30 mouse cellular contexts compared by ENCODE assay signal in the genomic region with DNA sequence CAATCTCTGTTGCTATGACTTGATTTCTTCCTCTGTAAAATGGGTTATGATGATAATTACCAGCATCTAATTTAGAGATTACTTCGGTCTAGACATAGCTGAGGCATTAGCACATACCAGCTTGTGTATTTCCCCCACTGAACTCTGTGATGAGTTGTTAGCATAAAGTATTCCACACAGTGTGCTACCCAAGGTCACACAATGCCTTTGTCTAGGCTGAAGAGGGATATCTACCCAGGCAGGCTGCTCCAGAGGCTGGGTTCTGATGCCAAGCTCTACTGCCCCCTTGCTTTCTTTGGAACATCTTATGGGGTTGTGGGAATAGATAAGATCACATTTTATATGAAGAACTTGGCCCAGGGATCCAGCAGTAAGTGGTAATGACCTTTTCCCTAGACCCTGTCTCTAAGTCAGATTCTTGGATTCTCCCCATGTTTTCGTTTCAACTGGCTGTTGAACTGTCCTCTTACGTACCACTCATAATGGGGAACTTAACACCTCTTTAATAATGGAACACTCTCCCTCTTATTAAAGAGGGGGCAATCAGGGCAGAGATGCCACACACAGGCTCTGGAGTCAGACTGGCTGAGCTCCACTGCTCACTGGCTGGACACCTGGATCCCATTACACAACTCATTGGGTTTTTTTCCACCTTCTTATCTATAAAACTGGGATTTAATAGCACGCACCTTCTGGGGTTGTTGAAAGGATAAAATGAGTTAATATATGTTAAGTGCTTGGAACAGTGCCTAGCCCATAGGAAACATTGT.
A peak's percentile ranks its signal among the peaks of the same experiment; 100 is the strongest.
DNase-seq lines count a peak whose midpoint lies in the region; ATAC-seq lines count a peak whose summit lies in the region.
"Had no signal": no experiment of that assay in that cellular context is flagged by ENCODE, and none has a peak within 500 bp of the region (broad histone marks: within the 10 kb centered on the region; RNA-seq: fewer than 3 reads in every experiment).

No protein-coding gene starts in this region.

- no peaks in the 10 kb centered on the region for H3K36me3 ChIP-seq in limb, embryonic 11.5 days (ENCODE audit: control insufficient read depth, insufficient read depth, low read length)
- H3K36me3 ChIP-seq in limb, embryonic 10.5 days: 0 out of 2 replicates have a peak, but pooled peaks cover 2% of the 10 kb centered on the region
- H3K36me3 ChIP-seq in limb, embryonic 15.5 days: no peaks in the 10 kb centered on the region
- H3K36me3 ChIP-seq: forebrain, embryonic 15.5 days; heart, embryonic 13.5 days; liver, embryonic 13.5 days; stomach, embryonic 15.5 days had no signal

- no peaks in the 10 kb centered on the region for H3K9me3 ChIP-seq in limb, embryonic 11.5 days (ENCODE audit: control insufficient read depth, low read length)
- H3K9me3 ChIP-seq in limb, embryonic 10.5 days (replicated peaks): no peaks in the 10 kb centered on the region
- H3K9me3 ChIP-seq in limb, embryonic 15.5 days: 0 out of 2 replicates have a peak, but pooled peaks cover 5% of the 10 kb centered on the region
- H3K9me3 ChIP-seq: liver, embryonic 13.5 days; stomach, embryonic 15.5 days had no signal

- DNase-seq in limb, embryonic 11.5 days (ENCODE audit: low spot score): peak; percentile 51
- no peak for DNase-seq in limb, embryonic 10.5 days (ENCODE audit: low spot score)
- peak; percentile 68 for DNase-seq in NIH3T3 (ENCODE audit: low read depth)
- DNase-seq in forelimb bud, embryonic 11.5 days (ENCODE audit: low read depth, low spot score): peak; percentile 59
- no peak for DNase-seq in urinary bladder, postnatal 36 days (ENCODE audit: low spot score in 2 of 2)
- no peak for DNase-seq in c-Kit-positive CD71-positive TER-119-positive erythroid progenitor cells, embryonic 14.5 days (ENCODE audit: low spot score)
- DNase-seq: adrenal gland, postnatal 25 days; cerebellum, adult 18-20 months; cerebellum, postnatal 10 days; gastrocnemius, adult 2 months; gastrocnemius, postnatal 36 days; heart, adult 18-20 months; heart, postnatal 4 days; layer of hippocampus, postnatal 36 days; left cerebral cortex, postnatal 4 days; liver, embryonic 13.5 days; lung, adult 18-20 months; lung, postnatal 14 days; right cerebral cortex, postnatal 25 days had no signal

- no peak overlapping the region; the same call in 1 of the 2 replicates for H3K27ac ChIP-seq in limb, embryonic 11.5 days (replicated peaks; ENCODE audit: low read depth, low read length)
- no peak overlapping the region for H3K27ac ChIP-seq in limb, embryonic 10.5 days
- no peak overlapping the region for H3K27ac ChIP-seq in limb, embryonic 15.5 days
- H3K27ac ChIP-seq: forebrain, embryonic 15.5 days; gastrocnemius, adult 2 months; heart, embryonic 13.5 days; hindbrain, embryonic 14.5 days; layer of hippocampus, adult 2 months; liver, embryonic 13.5 days; stomach, embryonic 15.5 days had no signal

- ATAC-seq in limb, embryonic 11.5 days (ENCODE audit: insufficient number of reproducible peaks, low FRiP score, low TSS enrichment, low read depth): 0 out of 2 replicates have a peak, but pooled peaks have one; percentile 65
- ATAC-seq in limb, embryonic 15.5 days (ENCODE audit: insufficient number of reproducible peaks, low FRiP score, low TSS enrichment, low read depth): 0 out of 2 replicates have a peak, but pooled peaks have one; percentile 40
- ATAC-seq: forebrain, embryonic 15.5 days; inflammation-experienced regulatory T-cells, adult 6 months; midbrain, embryonic 16.5 days; Patski had no signal

- 30% methylated on average over 4 of the region's 4 CpGs for WGBS in limb, embryonic 11.5 days
- WGBS in limb, embryonic 10.5 days: 52% methylated on average over 4 of the region's 4 CpGs
- WGBS in limb, embryonic 15.5 days: 36% methylated on average over 4 of the region's 4 CpGs

- H3K27me3 ChIP-seq in limb, embryonic 11.5 days (ENCODE audit: control insufficient read depth, insufficient read depth, low read length): no peaks in the 10 kb centered on the region
- no peaks in the 10 kb centered on the region for H3K27me3 ChIP-seq in limb, embryonic 10.5 days (ENCODE audit: low read depth, poor library complexity, severe bottlenecking)
- H3K27me3 ChIP-seq in limb, embryonic 15.5 days: no peaks in the 10 kb centered on the region
- H3K27me3 ChIP-seq: CH12.LX; forebrain, embryonic 15.5 days; heart, embryonic 13.5 days; liver, embryonic 13.5 days; Patski; stomach, embryonic 15.5 days had no signal

- no peak overlapping the region for H3K9ac ChIP-seq in limb, embryonic 11.5 days (ENCODE audit: low read length)
- no peak overlapping the region for H3K9ac ChIP-seq in limb, embryonic 15.5 days
- H3K9ac ChIP-seq: forebrain, embryonic 15.5 days; heart, embryonic 13.5 days; hindbrain, embryonic 14.5 days; liver, embryonic 13.5 days; stomach, embryonic 15.5 days had no signal

- no peak overlapping the region for H3K4me3 ChIP-seq in limb, embryonic 11.5 days (ENCODE audit: low read depth, low read length)
- H3K4me3 ChIP-seq in limb, embryonic 10.5 days: no peak overlapping the region
- no peak overlapping the region for H3K4me3 ChIP-seq in limb, embryonic 15.5 days
- H3K4me3 ChIP-seq: forebrain, embryonic 15.5 days; gastrocnemius, adult 2 months; heart, embryonic 13.5 days; layer of hippocampus, adult 2 months; liver, embryonic 13.5 days; stomach, embryonic 15.5 days had no signal

- H3K4me2 ChIP-seq in limb, embryonic 11.5 days (ENCODE audit: low read depth, severe bottlenecking): no peak overlapping the region
- no peak overlapping the region for H3K4me2 ChIP-seq in limb, embryonic 15.5 days
- H3K4me2 ChIP-seq: forebrain, embryonic 15.5 days; heart, embryonic 13.5 days; hindbrain, embryonic 14.5 days; liver, embryonic 13.5 days; midbrain, embryonic 11.5 days; stomach, embryonic 15.5 days had no signal

- H3K4me1 ChIP-seq in limb, embryonic 11.5 days (ENCODE audit: control insufficient read depth, insufficient read depth, low read length): peaks cover 3% of the 10 kb centered on the region; the same call in 1 of the 2 replicates
- peaks cover 19% of the 10 kb centered on the region for H3K4me1 ChIP-seq in limb, embryonic 10.5 days
- peaks cover 5% of the 10 kb centered on the region; the same call in 1 of the 2 replicates for H3K4me1 ChIP-seq in limb, embryonic 15.5 days
- H3K4me1 ChIP-seq: forebrain, embryonic 15.5 days; liver, embryonic 13.5 days; stomach, embryonic 15.5 days had no signal

Comparison
In these comparisons a context has a peak if more than half of its experiments do, and no peak if none do; other contexts are left out.
1. DNase-seq: peak in limb, embryonic 11.5 days (single experiment), NIH3T3 (single experiment) and forelimb bud, embryonic 11.5 days (single experiment); none in limb, embryonic 10.5 days (single experiment), urinary bladder, postnatal 36 days (0 of 2) and c-Kit-positive CD71-positive TER-119-positive erythroid progenitor cells, embryonic 14.5 days (single experiment).